Mouse (Mus musculus): ENCODE data around the gene Efhc1. TPM values are rescaled to one million over a fixed set of nuclear protein-coding genes. Genes with fewer than 3 reads are reported as not detected.

Gene Efhc1
- total and polyA plus RNA-seq, 3 experiments, result not detected

DNA sequence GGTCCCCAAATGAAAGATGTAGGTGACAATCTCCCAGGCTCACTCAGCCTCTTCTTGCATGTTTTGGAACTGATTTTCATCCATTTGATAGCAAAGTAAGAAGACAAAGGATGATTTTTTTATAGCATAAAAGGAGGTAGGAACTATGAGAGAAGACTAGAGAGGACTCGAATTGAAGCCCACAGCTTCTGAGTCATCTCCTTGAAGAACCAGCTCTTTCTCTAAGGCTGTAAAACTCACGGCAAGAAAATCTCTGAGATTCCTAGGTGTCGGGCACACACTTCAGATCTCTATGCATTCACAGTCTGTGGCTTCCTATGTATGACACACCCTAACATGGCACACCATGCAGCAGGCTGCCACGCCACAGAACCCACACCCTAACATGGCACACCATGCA is 77.6 kb downstream of the Efhc1 start:
- no peak overlapping the region for H3K4me2 ChIP-seq (ENCODE audit: insufficient read depth, low read depth, poor library complexity, severe bottlenecking)
- no peak overlapping the region for H3K27ac ChIP-seq (ENCODE audit: insufficient read depth, low read depth)
- no peaks in the 10 kb centered on the region for H3K9me3 ChIP-seq (replicated peaks; ENCODE audit: low read length)
- dilution Hi-C loops (cut with MboI; ENCODE audit: extremely low pct_ligation_motif_present, extremely low pct_unique_long_range_greater_than_20kb, low sequenced_read_pairs), result no loop called here
- no peaks in the 10 kb centered on the region for H3K79me2 ChIP-seq (replicated peaks; ENCODE audit: control insufficient read depth, extremely low read depth, insufficient read depth, poor library complexity, severe bottlenecking)
- no peaks in the 10 kb centered on the region for H3K27me3 ChIP-seq (replicated peaks)
- DNase-seq (ENCODE audit: extremely low read depth), result no peak
- in situ Hi-C loops (cut with MboI; ENCODE audit: low pct_ligation_motif_present, low pct_unique_long_range_greater_than_20kb, low sequenced_read_pairs), result no loop called here
- H3K9ac ChIP-seq (ENCODE audit: insufficient read depth, low read depth), result no peak overlapping the region
- H3K36me3 ChIP-seq (replicated peaks in 1 of 2; ENCODE audit: control insufficient read depth in 1 of 2, insufficient read depth in 1 of 2, low read length in 1 of 2), result peaks cover 0 to 38% of the 10 kb centered on the region in 2 experiments
- H3K4me3 ChIP-seq (replicated peaks in 1 of 3; ENCODE audit: low read depth in 2 of 3, low read length in 2 of 3, poor library complexity in 1 of 3), result no peak overlapping the region
- TF ChIP-seq ZNF384 (IDR thresholded peaks at IDR 0.05; ENCODE audit: low read depth, low read length) (no peak), TCF12 (IDR thresholded peaks at IDR 0.05; ENCODE audit: low read depth, low read length) (no peak), RCOR1 (conservative IDR thresholded peaks at IDR 0.05; ENCODE audit: low read depth, low read length) (no peak), MEF2A (IDR thresholded peaks at IDR 0.05; ENCODE audit: borderline replicate concordance, low read depth, low read length) (no peak), SIN3A (IDR thresholded peaks at IDR 0.05; ENCODE audit: low read length) (no peak), PAX5 (IDR thresholded peaks at IDR 0.05; ENCODE audit: low read length) (no peak), USF2 (conservative IDR thresholded peaks at IDR 0.05; ENCODE audit: low read depth, low read length) (no peak), TBP (conservative IDR thresholded peaks at IDR 0.05; ENCODE audit: low read depth, low read length) (no peak), SMC3 (IDR thresholded peaks at IDR 0.05; ENCODE audit: low read depth, low read length) (no peak), CTCF (conservative IDR thresholded peaks at IDR 0.05 in 1 of 2, IDR thresholded peaks at IDR 0.05 in 1 of 2; ENCODE audit: low read depth in 2 of 2, low read length in 2 of 2) (no peak), KAT2A (IDR thresholded peaks at IDR 0.05; ENCODE audit: insufficient replicate concordance, low read length) (no peak), RAD21 (IDR thresholded peaks at IDR 0.05; ENCODE audit: low read depth, low read length) (no peak), MAX (IDR thresholded peaks at IDR 0.05; ENCODE audit: low read length) (no peak), IRF4 (IDR thresholded peaks at IDR 0.05; ENCODE audit: low read depth, low read length) (no peak)
- H3K4me1 ChIP-seq (ENCODE audit: control insufficient read depth in 1 of 2, insufficient read depth in 2 of 2), result peaks cover 0 to 4% of the 10 kb centered on the region in 2 experiments; a peak in 1 of 4 replicates

DNA sequence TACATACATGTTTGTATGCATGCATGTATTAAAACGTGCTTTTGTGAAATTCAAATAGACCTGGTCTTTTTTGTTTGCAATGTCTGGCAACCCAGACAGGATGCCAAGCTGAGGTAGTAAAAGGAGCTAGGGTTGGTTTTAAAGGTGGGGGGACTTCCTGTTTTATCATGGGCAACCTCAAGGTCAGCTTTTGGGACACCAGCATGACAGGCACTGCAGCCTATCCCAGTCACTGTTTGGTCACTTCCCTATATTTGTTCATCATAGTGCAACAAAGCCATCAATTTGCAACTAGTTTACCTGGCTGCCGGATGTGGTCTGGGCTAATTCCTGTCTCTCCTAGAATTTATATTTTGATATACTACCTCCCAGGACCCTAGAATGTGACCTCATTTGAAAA is 80.2 kb downstream of the Efhc1 start:
- H3K4me1 ChIP-seq (ENCODE audit: control insufficient read depth in 1 of 2, insufficient read depth in 2 of 2), result peaks cover 9 to 25% of the 10 kb centered on the region in 2 experiments
- dilution Hi-C loops (cut with MboI; ENCODE audit: extremely low pct_ligation_motif_present, extremely low pct_unique_long_range_greater_than_20kb, low sequenced_read_pairs) (no loop called here), in situ Hi-C loops (cut with MboI; ENCODE audit: low pct_ligation_motif_present, low pct_unique_long_range_greater_than_20kb, low sequenced_read_pairs) (no loop called here)
- no peak overlapping the region for H3K4me2 ChIP-seq (ENCODE audit: insufficient read depth, low read depth, poor library complexity, severe bottlenecking)
- H3K27me3 ChIP-seq (replicated peaks), result no peaks in the 10 kb centered on the region
- no peaks in the 10 kb centered on the region; the same call in 1 of the 2 replicates for H3K79me2 ChIP-seq (replicated peaks; ENCODE audit: control insufficient read depth, extremely low read depth, insufficient read depth, poor library complexity, severe bottlenecking)
- H3K4me3 ChIP-seq (replicated peaks in 1 of 3; ENCODE audit: low read depth in 2 of 3, low read length in 2 of 3, poor library complexity in 1 of 3), result no peak overlapping the region
- DNase-seq (ENCODE audit: extremely low read depth), result no peak
- no peaks in the 10 kb centered on the region for H3K9me3 ChIP-seq (replicated peaks; ENCODE audit: low read length)
- no peak for TF ChIP-seq MYC (IDR thresholded peaks at IDR 0.05; ENCODE audit: low read depth, low read length)
- no peak for TF ChIP-seq CTCF (conservative IDR thresholded peaks at IDR 0.05 in 1 of 2, IDR thresholded peaks at IDR 0.05 in 1 of 2; ENCODE audit: low read depth in 2 of 2, low read length in 2 of 2)
- no peak for TF ChIP-seq SIN3A (IDR thresholded peaks at IDR 0.05; ENCODE audit: low read length)
- TF ChIP-seq UBTF (IDR thresholded peaks at IDR 0.05; ENCODE audit: low read depth, low read length), result no peak
- no peak overlapping the region for H3K9ac ChIP-seq (ENCODE audit: insufficient read depth, low read depth)
- peaks cover 4 to 43% of the 10 kb centered on the region in 2 experiments for H3K36me3 ChIP-seq (replicated peaks in 1 of 2; ENCODE audit: control insufficient read depth in 1 of 2, insufficient read depth in 1 of 2, low read length in 1 of 2)
- no peak overlapping the region for H3K27ac ChIP-seq (ENCODE audit: insufficient read depth, low read depth)
